Comparison of ENCODE assay signal across 21 mouse cellular contexts in the genomic region with DNA sequence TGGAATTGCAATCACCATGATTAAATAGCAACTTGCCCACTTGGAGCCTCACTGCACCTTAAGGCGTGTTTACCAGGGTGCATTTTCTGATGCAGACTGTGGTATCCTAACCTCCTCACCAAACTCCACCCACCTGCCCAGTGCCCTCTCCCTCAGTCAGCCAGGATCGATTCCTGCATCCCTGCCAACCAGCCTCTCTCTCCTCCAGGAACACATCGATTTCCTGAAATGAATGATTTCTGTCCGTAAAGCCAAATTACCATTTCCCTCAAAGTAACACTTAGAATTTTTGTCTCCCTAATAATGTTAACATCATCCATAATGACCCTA.
"Had no signal": no experiment of that assay in that cellular context is flagged by ENCODE, and none has a peak within 500 bp of the region (broad histone marks: within the 10 kb centered on the region; RNA-seq: fewer than 3 reads in every experiment).

No protein-coding gene starts in this region.

- H3K4me3 ChIP-seq: liver, embryonic 15.5 days; lung, embryonic 15.5 days; midbrain, embryonic 10.5 days; midbrain, embryonic 12.5 days; myocyte; neural tube, embryonic 12.5 days had no signal

- H3K4me2 ChIP-seq: liver, embryonic 15.5 days; lung, embryonic 15.5 days; midbrain, embryonic 12.5 days; neural tube, embryonic 12.5 days had no signal

- H3K27ac ChIP-seq: liver, embryonic 15.5 days; lung, embryonic 15.5 days; midbrain, embryonic 10.5 days; midbrain, embryonic 12.5 days; neural tube, embryonic 12.5 days had no signal

- H3K36me3 ChIP-seq: liver, embryonic 15.5 days; lung, embryonic 15.5 days; midbrain, embryonic 10.5 days; midbrain, embryonic 12.5 days; neural tube, embryonic 12.5 days had no signal

- H3K9ac ChIP-seq: liver, embryonic 15.5 days; liver, postnatal 0 days; lung, embryonic 15.5 days; midbrain, embryonic 12.5 days; neural tube, embryonic 12.5 days had no signal

- H3K27me3 ChIP-seq: liver, embryonic 15.5 days; lung, embryonic 15.5 days; midbrain, embryonic 12.5 days; neural tube, embryonic 12.5 days had no signal

- DNase-seq: liver, postnatal 0 days; lung, adult 2 months; lung, postnatal 14 days; lung, postnatal 4 days; midbrain, embryonic 14.5 days; retina, postnatal 1 day; right cerebral cortex, adult 18-20 months; right cerebral cortex, postnatal 25 days; right cerebral cortex, postnatal 4 days; spleen, adult 18-20 months; thymus, adult 18-20 months; thymus, postnatal 14 days; thymus, postnatal 36 days had no signal

- H3K9me3 ChIP-seq: liver, embryonic 15.5 days; lung, embryonic 15.5 days; midbrain, embryonic 10.5 days; midbrain, embryonic 12.5 days; neural tube, embryonic 12.5 days had no signal

- H3K4me1 ChIP-seq: liver, embryonic 15.5 days; lung, embryonic 15.5 days; midbrain, embryonic 10.5 days; midbrain, embryonic 12.5 days had no signal

- ATAC-seq: liver, postnatal 0 days; lung, postnatal 0 days; midbrain, embryonic 16.5 days had no signal
